Mouse (Mus musculus): Measurements from ENCODE around the gene Ggcx. TPM values are rescaled to one million over a fixed set of nuclear protein-coding genes. Genes with fewer than 3 reads are reported as not detected.

The Ggcx gene
- polyA plus RNA-seq (2012; rRNA removed), result 26.2 and 28.1 TPM in 2 replicates

GRCm38 (mm10) chr6:72414076-72414756, at the start of gene Ggcx:
TSS of gene Ggcx (plus strand) at chr6:72414308.

GRCm38 (mm10) chr6:72366844-72367443, 47.2 kb upstream of the Ggcx start, which contains the start of gene Rnf181:
TSS of gene Rnf181 (minus strand) at chr6:72366956.

GRCm38 (mm10) chr6:72380131-72380770, 33.9 kb upstream of the Ggcx start, which contains the start of gene Vamp5:
TSS of gene Vamp5 (minus strand) at chr6:72380468.

GRCm38 (mm10) chr6:72389941-72390771, 24.0 kb upstream of the Ggcx start, which contains the start of gene Vamp8:
TSS of gene Vamp8 (minus strand) at chr6:72390703.

GRCm38 (mm10) chr6:72439355-72440185, 25.5 kb downstream of the Ggcx start, which contains the start of gene Mat2a:
TSS of gene Mat2a (minus strand) at chr6:72439558.

Other genes with a start within 250 kb of the Ggcx start
- gene Atoh8, start 178.7 kb upstream of the Ggcx start, polyA plus RNA-seq (2012; rRNA removed), result 22.5 and 23.5 TPM in 2 replicates
- 0.70 and 1.3 TPM in 2 replicates for gene Sftpb, start 109.7 kb upstream of the Ggcx start, polyA plus RNA-seq (2012; rRNA removed)
- gene Usp39, start 69.1 kb upstream of the Ggcx start, polyA plus RNA-seq (2012; rRNA removed), result 21.4 and 22.0 TPM in 2 replicates
- 20.0 and 22.8 TPM in 2 replicates for gene 0610030E20Rik, start 67.0 kb upstream of the Ggcx start, polyA plus RNA-seq (2012; rRNA removed)
- gene Tmem150a, start 58.9 kb upstream of the Ggcx start, polyA plus RNA-seq (2012; rRNA removed), result 60.2 and 70.6 TPM in 2 replicates
- 118 TPM in 2 replicates for gene Rnf181, start 47.4 kb upstream of the Ggcx start, polyA plus RNA-seq (2012; rRNA removed)
- gene Vamp5, start 33.8 kb upstream of the Ggcx start, polyA plus RNA-seq (2012; rRNA removed), result 24.6 and 38.9 TPM in 2 replicates
- gene Vamp8, start 23.6 kb upstream of the Ggcx start, polyA plus RNA-seq (2012; rRNA removed), result 75.9 and 104 TPM in 2 replicates
- gene Mat2a, start 25.2 kb downstream of the Ggcx start, polyA plus RNA-seq (2012; rRNA removed), result 88.6 and 104 TPM in 2 replicates
- gene Sh2d6, start 107.4 kb downstream of the Ggcx start, polyA plus RNA-seq (2012; rRNA removed), result 0.28 and 0.53 TPM in 2 replicates
- 64.9 and 70.2 TPM in 2 replicates for gene Capg, start 130.1 kb downstream of the Ggcx start, polyA plus RNA-seq (2012; rRNA removed)
- 16.1 and 24.5 TPM in 2 replicates for gene Elmod3, start 184.1 kb downstream of the Ggcx start, polyA plus RNA-seq (2012; rRNA removed)
- gene Retsat, start 184.2 kb downstream of the Ggcx start, polyA plus RNA-seq (2012; rRNA removed), result 37.3 and 42.3 TPM in 2 replicates
- 31.9 and 32.2 TPM in 2 replicates for gene Tgoln1, start 202.7 kb downstream of the Ggcx start, polyA plus RNA-seq (2012; rRNA removed)

Measured in ovary, adult 2 months (tissue).